In the genomic region with DNA sequence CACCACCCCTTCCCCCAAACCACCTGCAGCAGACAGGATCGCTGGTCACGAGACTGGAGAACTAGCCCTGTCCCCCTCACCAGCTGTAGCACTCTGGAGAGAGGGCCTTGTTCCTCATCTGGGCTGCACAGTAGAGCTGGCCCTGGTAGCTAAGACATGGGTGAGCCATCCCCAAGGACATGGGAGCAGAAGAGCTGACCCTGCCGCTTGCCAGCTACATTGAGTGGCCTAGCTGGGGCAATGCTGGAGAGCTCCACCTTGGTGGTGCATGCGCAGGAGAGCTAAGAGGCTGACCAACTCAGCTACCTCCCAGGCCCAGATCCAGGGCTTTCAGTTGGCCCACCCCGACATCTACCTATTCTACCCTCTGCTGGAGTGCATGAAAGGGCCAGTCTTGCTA, we compare ENCODE assay signal across 21 mouse cellular contexts.
"Had no signal": no experiment of that assay in that cellular context is flagged by ENCODE, and none has a peak within 500 bp of the region (broad histone marks: within the 10 kb centered on the region; RNA-seq: fewer than 3 reads in every experiment).

No protein-coding gene starts in this region.

- H3K27ac ChIP-seq: limb, embryonic 12.5 days; limb, embryonic 15.5 days; liver, embryonic 14.5 days; macrophage; midbrain, embryonic 12.5 days; neural tube, embryonic 13.5 days; stomach, postnatal 0 days had no signal

- H3K36me3 ChIP-seq: limb, embryonic 12.5 days; limb, embryonic 15.5 days; midbrain, embryonic 12.5 days; neural tube, embryonic 13.5 days had no signal

- ATAC-seq: liver, postnatal 0 days; lung, postnatal 0 days; midbrain, embryonic 16.5 days had no signal

- H3K4me3 ChIP-seq: limb, embryonic 12.5 days; limb, embryonic 15.5 days; midbrain, embryonic 12.5 days; myocyte; neural tube, embryonic 13.5 days had no signal

- DNase-seq: kidney, postnatal 14 days; kidney, postnatal 4 days; left cerebral cortex, postnatal 4 days; liver, postnatal 0 days; lung, embryonic 14.5 days; right cerebral cortex, adult 18-20 months; right cerebral cortex, postnatal 14 days; right cerebral cortex, postnatal 4 days; thymus, adult 2 months; thymus, postnatal 14 days; thymus, postnatal 4 days had no signal

- H3K9me3 ChIP-seq: limb, embryonic 12.5 days; limb, embryonic 15.5 days; midbrain, embryonic 12.5 days; neural tube, embryonic 13.5 days had no signal

- H3K4me1 ChIP-seq: midbrain, embryonic 12.5 days had no signal

- H3K27me3 ChIP-seq: limb, embryonic 12.5 days; limb, embryonic 15.5 days; midbrain, embryonic 12.5 days; neural tube, embryonic 13.5 days had no signal
